Mouse (Mus musculus) C2C12 (cell line): Measurements from ENCODE around the gene Insm1. TPM values are rescaled to one million over a fixed set of nuclear protein-coding genes. Genes with fewer than 3 reads are reported as not detected.

Source experiments
- H3K27me3 ChIP-seq: one replicate; pipeline ENCODE4 v1.6.1; 2011; ENCODE audit not compliant: control insufficient read depth, insufficient read depth, insufficient read length
- H3K36me3 ChIP-seq: one replicate; pipeline ENCODE4 v1.6.1; 2011; ENCODE audit not compliant: control insufficient read depth, insufficient read depth
- H3K4me3 ChIP-seq: one replicate; pipeline ENCODE4 v1.5.1; 2011; ENCODE audit warnings: mild to moderate bottlenecking, control low read depth; ENCODE audit not compliant: poor library complexity, insufficient read depth, severe bottlenecking
- H3K79me2 ChIP-seq: one replicate; pipeline ENCODE4 v1.6.1; 2011; ENCODE audit not compliant: control insufficient read depth, insufficient read depth
- H3K79me3 ChIP-seq: one replicate; pipeline ENCODE4 v1.6.1; 2011; ENCODE audit warnings: low read depth, control low read depth
- H3ac ChIP-seq: one replicate; pipeline ENCODE3; 2011; ENCODE audit warnings: low read depth; ENCODE audit not compliant: control insufficient read depth, insufficient read length
- CEBPB ChIP-seq: IDR thresholded peaks from one replicate; pipeline ENCODE4 v1.6.1; 2011; ENCODE audit warnings: low read depth, mild to moderate bottlenecking, control low read depth, moderate library complexity
- CTCF ChIP-seq: IDR thresholded peaks from one replicate; pipeline ENCODE4 v1.5.1; 2011; ENCODE audit not compliant: control insufficient read depth, insufficient read depth, insufficient read length
- FOSL1 ChIP-seq: IDR thresholded peaks from one replicate; pipeline ENCODE4 v1.8.0; 2011; ENCODE audit warnings: mild to moderate bottlenecking, low read length; ENCODE audit not compliant: poor library complexity, insufficient read depth, severe bottlenecking
- MAX ChIP-seq: IDR thresholded peaks from one replicate; pipeline ENCODE4 v1.6.1; 2011; ENCODE audit warnings: mild to moderate bottlenecking, control low read depth
- MYOD1 ChIP-seq: IDR thresholded peaks from one replicate; pipeline ENCODE4 v1.6.1; 2011; ENCODE audit warnings: low read depth; ENCODE audit not compliant: control insufficient read depth, insufficient read length
- MYOG ChIP-seq: IDR thresholded peaks from one replicate; pipeline ENCODE4 v1.6.1; 2011; ENCODE audit not compliant: control insufficient read depth, insufficient read length; ENCODE audit errors: extremely low read depth
- USF1 ChIP-seq: IDR thresholded peaks from one replicate; pipeline ENCODE4 v1.6.1; 2011; ENCODE audit warnings: low read depth, mild to moderate bottlenecking, control low read depth, moderate library complexity
- polyA plus RNA-seq: library from polyadenylated mRNA; unstranded; fragments of >200 nt; fragmentation: generic; extraction: Trizol; gene quantifications from one replicate; pipeline ENCODE4 v1.2.1, GENCODE M21; 2012; ENCODE audit warnings: missing spikeins

Insm1 gene
- polyA plus RNA-seq, 1 experiment = not detected

- H3K36me3 ChIP-seq = no peaks in the 10 kb centered on the region
- TF ChIP-seq FOSL1 (no peak), MYOD1 (no peak), MYOG (no peak), CEBPB (no peak), USF1 (no peak), MAX (no peak), CTCF (no peak)
- peaks cover 4% of the 10 kb centered on the region for H3K27me3 ChIP-seq
- no peaks in the 10 kb centered on the region for H3K79me3 ChIP-seq
- H3K79me2 ChIP-seq = no peaks in the 10 kb centered on the region
- no peak overlapping the region for H3K4me3 ChIP-seq
- no peak overlapping the region for H3ac ChIP-seq
Measured at GRCm38 (mm10) chr2:146196126-146196525, 25.6 kb upstream of the Insm1 start.

DNA sequence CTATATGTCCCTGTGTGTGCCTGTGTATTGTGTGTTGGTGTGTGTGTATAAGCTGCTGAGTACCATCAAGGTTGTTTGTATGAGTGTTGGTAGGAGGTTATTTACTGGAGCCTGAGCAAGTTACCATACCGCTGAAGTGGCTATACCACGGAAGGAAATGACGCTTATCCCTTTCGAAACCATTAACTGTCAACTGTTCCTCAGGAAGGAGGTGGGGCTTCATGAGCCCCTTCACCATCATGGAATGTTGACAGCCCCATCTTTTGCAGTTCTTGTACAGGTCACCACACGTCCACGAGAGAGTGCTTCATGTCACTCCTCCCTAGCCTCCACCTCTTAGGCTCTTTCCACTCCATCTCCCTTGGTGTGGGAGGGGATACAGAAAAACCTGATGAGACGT, 23.8 kb upstream of the Insm1 start:
- peaks cover 7% of the 10 kb centered on the region for H3K27me3 ChIP-seq
- TF ChIP-seq CEBPB = no peak
- no peak for TF ChIP-seq USF1
- TF ChIP-seq MYOG = no peak
- TF ChIP-seq CTCF = no peak
- no peak for TF ChIP-seq MAX
- TF ChIP-seq FOSL1 = no peak
- no peak for TF ChIP-seq MYOD1
- H3K79me3 ChIP-seq = no peaks in the 10 kb centered on the region
- H3K36me3 ChIP-seq = no peaks in the 10 kb centered on the region
- H3K4me3 ChIP-seq = no peak overlapping the region
- no peaks in the 10 kb centered on the region for H3K79me2 ChIP-seq
- no peak overlapping the region for H3ac ChIP-seq

DNA sequence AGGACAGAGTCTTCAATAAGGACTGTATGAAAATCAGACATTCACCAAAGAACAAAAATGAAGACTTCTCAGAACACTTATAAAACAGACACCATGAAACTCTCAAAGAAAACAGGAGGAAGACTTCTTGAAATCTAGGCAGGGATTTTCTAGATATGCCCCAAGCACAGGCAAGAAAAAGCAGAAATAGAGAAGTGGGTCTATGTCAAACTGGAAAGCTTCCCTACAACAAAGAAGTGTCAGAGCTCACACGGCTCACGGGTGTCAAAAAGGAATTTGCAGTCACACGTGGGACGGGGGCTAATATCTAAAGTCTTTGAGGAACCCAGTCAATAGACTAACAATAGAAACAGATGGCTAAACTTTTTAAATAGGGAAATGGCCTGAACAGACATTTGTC, 10.8 kb upstream of the Insm1 start:
- peaks cover 2% of the 10 kb centered on the region for H3K27me3 ChIP-seq
- H3ac ChIP-seq = no peak overlapping the region
- no peaks in the 10 kb centered on the region for H3K79me2 ChIP-seq
- H3K36me3 ChIP-seq = no peaks in the 10 kb centered on the region
- TF ChIP-seq MAX (no peak), CTCF (no peak), CEBPB (no peak), FOSL1 (no peak), MYOD1 (no peak), USF1 (no peak), MYOG (no peak)
- H3K79me3 ChIP-seq = no peaks in the 10 kb centered on the region
- no peak overlapping the region for H3K4me3 ChIP-seq

GRCm38 (mm10) chr2:146214715-146215114, 7.0 kb upstream of the Insm1 start:
- H3K79me3 ChIP-seq = no peaks in the 10 kb centered on the region
- H3K36me3 ChIP-seq = no peaks in the 10 kb centered on the region
- H3ac ChIP-seq = no peak overlapping the region
- peaks cover 23% of the 10 kb centered on the region for H3K27me3 ChIP-seq
- no peak for TF ChIP-seq CEBPB
- TF ChIP-seq MYOG = no peak
- no peak for TF ChIP-seq CTCF
- TF ChIP-seq USF1 = no peak
- no peak for TF ChIP-seq MYOD1
- no peak for TF ChIP-seq FOSL1
- TF ChIP-seq MAX = no peak
- H3K79me2 ChIP-seq = no peaks in the 10 kb centered on the region
- no peak overlapping the region for H3K4me3 ChIP-seq

DNA sequence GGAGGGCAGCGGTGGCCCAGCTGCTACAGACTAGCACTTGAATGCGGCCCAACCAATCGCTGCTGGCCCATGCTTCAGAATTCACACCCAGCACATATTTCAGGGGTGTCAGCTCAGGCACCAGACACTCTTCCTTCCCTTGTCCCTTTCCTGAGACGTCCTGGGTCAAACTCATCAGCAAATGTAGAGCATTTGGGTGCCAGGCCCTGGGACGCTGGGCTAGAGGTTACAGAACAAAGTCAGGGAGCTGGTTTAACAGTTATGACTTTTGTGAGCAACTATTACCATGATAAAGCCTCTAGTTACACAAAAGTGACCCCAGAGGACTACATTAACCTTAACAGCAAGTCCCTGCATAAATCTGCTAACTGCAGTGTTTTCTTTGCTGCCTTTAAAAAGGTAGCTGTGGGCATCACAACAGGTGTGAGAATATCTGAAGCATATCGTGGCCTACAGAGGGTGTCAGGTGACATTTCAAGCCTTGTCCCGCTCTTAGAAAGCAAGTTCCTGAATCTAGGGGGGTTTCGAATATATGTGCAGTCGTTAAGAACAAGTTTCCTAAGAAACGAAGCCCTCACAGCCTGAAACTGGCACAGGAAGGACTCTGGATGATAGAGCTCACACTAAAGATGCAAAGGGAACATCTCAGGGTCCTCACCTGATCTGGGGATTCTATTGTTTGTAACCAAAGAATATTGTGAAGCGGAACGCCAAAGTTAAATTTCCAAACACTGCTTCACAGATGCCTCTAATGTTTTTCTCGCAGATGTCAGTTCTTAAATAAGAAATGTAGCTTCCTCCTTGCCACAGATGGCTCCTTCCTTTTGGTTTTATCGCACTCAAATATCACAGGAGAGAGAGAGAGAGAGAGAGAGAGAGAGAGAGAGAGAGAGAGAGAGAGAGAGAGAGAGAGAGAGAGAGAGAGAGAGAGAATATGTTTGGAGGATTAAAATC, 5.3 kb upstream of the Insm1 start:
- Histone ChIP-seq H3K27me3 (peaks cover 33% of the 10 kb centered on the region), H3K4me3 (no peak overlapping the region), H3K79me3 (no peaks in the 10 kb centered on the region), H3K36me3 (no peaks in the 10 kb centered on the region), H3ac (no peak overlapping the region), H3K79me2 (no peaks in the 10 kb centered on the region)
- TF ChIP-seq MYOG = no peak
- TF ChIP-seq MYOD1 = no peak
- no peak for TF ChIP-seq CTCF
- no peak for TF ChIP-seq MAX
- TF ChIP-seq USF1 = no peak
- TF ChIP-seq FOSL1 = no peak
- TF ChIP-seq CEBPB = no peak
